Mouse (Mus musculus): ENCODE data around the gene Tmem191c.
"Not testable (repeated sequence)": the region's sequence is repeated elsewhere in the genome, so short reads cannot be mapped to it uniquely, and the experiment has no call there.

The Tmem191c gene

GRCm38 (mm10) chr16:17275721-17276120, at the start of gene Tmem191c:
Tmem191c (plus strand) TSS chr16:17276077.
- no peak for DNase-seq

GRCm38 (mm10) chr16:17226496-17226895, 49.4 kb upstream of the Tmem191c start:
- DNase-seq = no peak

- DNase-seq = not testable (repeated sequence)
These were observed 44.4 kb upstream of the Tmem191c start for GRCm38 (mm10) chr16:17231523-17231922.

- peak; percentile 98 for DNase-seq
These were observed 42.8 kb upstream of the Tmem191c start, which contains the start of gene Hic2 for GRCm38 (mm10) chr16:17232794-17233701. Hic2 (plus strand) TSS chr16:17233572.

GRCm38 (mm10) chr16:17233702-17234498, 42.0 kb upstream of the Tmem191c start:
- peak; percentile 62 for DNase-seq

GRCm38 (mm10) chr16:17234499-17234895, 41.4 kb upstream of the Tmem191c start:
- DNase-seq = peak; percentile 44

GRCm38 (mm10) chr16:17234916-17235665, 40.8 kb upstream of the Tmem191c start:
- peak; percentile 48 for DNase-seq

- DNase-seq = no peak
These were observed 38.2 kb upstream of the Tmem191c start for GRCm38 (mm10) chr16:17237634-17238033.

- DNase-seq = no peak
These were observed 36.5 kb upstream of the Tmem191c start for GRCm38 (mm10) chr16:17239409-17239808.

- no peak for DNase-seq
These were observed 32.1 kb upstream of the Tmem191c start for GRCm38 (mm10) chr16:17243731-17244130.

GRCm38 (mm10) chr16:17244996-17245395, 30.9 kb upstream of the Tmem191c start:
- DNase-seq = no peak

GRCm38 (mm10) chr16:17247727-17248126, 28.1 kb upstream of the Tmem191c start:
- DNase-seq = peak; percentile 75

GRCm38 (mm10) chr16:17249135-17249534, 26.7 kb upstream of the Tmem191c start:
- DNase-seq = no peak

- DNase-seq = peak; percentile 91
These were observed 24.3 kb upstream of the Tmem191c start for GRCm38 (mm10) chr16:17251539-17251938.

- no peak for DNase-seq
These were observed 23.7 kb upstream of the Tmem191c start for GRCm38 (mm10) chr16:17252086-17252726.

GRCm38 (mm10) chr16:17252841-17253240, 23.0 kb upstream of the Tmem191c start:
- DNase-seq = no peak

- DNase-seq = peak; percentile 39
These were observed 21.8 kb upstream of the Tmem191c start for GRCm38 (mm10) chr16:17254005-17254597.

- DNase-seq = no peak
These were observed 20.6 kb upstream of the Tmem191c start for GRCm38 (mm10) chr16:17255270-17255669.

GRCm38 (mm10) chr16:17257359-17257821, 18.5 kb upstream of the Tmem191c start:
- DNase-seq = no peak

GRCm38 (mm10) chr16:17258917-17259316, 17.0 kb upstream of the Tmem191c start:
- DNase-seq = no peak

GRCm38 (mm10) chr16:17261341-17261740, 14.5 kb upstream of the Tmem191c start:
- no peak for DNase-seq

GRCm38 (mm10) chr16:17266113-17266512, 9.8 kb upstream of the Tmem191c start:
- no peak for DNase-seq
